In the genomic region with DNA sequence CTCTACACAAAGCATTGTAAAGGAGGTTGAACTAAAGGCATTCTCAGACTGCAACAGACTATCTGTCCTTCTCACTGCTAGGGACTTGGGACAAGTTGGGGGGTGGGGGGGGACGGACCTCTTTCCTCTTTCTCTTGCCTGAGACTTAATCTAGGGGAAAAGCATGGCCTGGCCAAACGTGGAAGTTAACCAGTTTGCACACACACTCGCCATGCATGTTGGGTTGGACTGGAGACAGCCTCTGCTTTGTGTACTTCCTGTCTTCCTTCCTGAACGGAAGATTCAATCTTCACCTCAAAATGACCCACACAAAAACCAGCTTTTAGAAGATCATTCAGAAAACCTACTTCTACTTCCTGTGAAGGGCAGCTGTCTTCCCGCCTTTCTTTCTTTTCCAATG, we compare ENCODE assay signal across 13 mouse cellular contexts. TPM values are rescaled to one million over a fixed set of nuclear protein-coding genes. Genes with fewer than 3 reads are reported as not detected.
"Had no signal": no experiment of that assay in that cellular context is flagged by ENCODE, and none has a peak within 500 bp of the region (broad histone marks: within the 10 kb centered on the region; RNA-seq: fewer than 3 reads in every experiment).

No protein-coding gene starts in this region.

- DNase-seq: kidney, adult 18-20 months; midbrain, embryonic 14.5 days; spleen, adult 18-20 months; thymus, postnatal 25 days had no signal

- H3K4me2 ChIP-seq: kidney, embryonic 15.5 days; limb, embryonic 15.5 days; neural tube, embryonic 15.5 days had no signal

- H3K27me3 ChIP-seq: kidney, embryonic 15.5 days; limb, embryonic 15.5 days; neural tube, embryonic 15.5 days had no signal

- H3K27ac ChIP-seq: hindbrain, postnatal 0 days; kidney, embryonic 15.5 days; limb, embryonic 15.5 days; midbrain, embryonic 10.5 days; neural tube, embryonic 15.5 days had no signal

- H3K9ac ChIP-seq: kidney, embryonic 15.5 days; limb, embryonic 15.5 days; neural tube, embryonic 15.5 days had no signal

- H3K36me3 ChIP-seq: neural tube, embryonic 15.5 days had no signal

- ATAC-seq: hindbrain, postnatal 0 days had no signal

- H3K9me3 ChIP-seq: kidney, embryonic 15.5 days; limb, embryonic 15.5 days; midbrain, embryonic 10.5 days; neural tube, embryonic 15.5 days had no signal

- H3K4me3 ChIP-seq: kidney, embryonic 15.5 days; limb, embryonic 15.5 days; midbrain, embryonic 10.5 days; myocyte; neural tube, embryonic 15.5 days had no signal

RNA-seq across cellular contexts. Expression of gene Abhd12b, which starts 52.1 kb away (rescaled TPM):
- total RNA-seq: hindbrain, postnatal 0 days; layer of hippocampus, postnatal 25 days; left cerebral cortex, postnatal 25 days had no signal
- polyA plus RNA-seq: hindbrain, postnatal 0 days; kidney, embryonic 15.5 days; midbrain, embryonic 10.5 days; myocyte; neural tube, embryonic 11.5 days had no signal
